Mouse (Mus musculus) CH12.LX (cell line): ENCODE results near the gene Gsto1.
"Not testable (repeated sequence)": the region's sequence is repeated elsewhere in the genome, so short reads cannot be mapped to it uniquely, and the experiment has no call there.

Source experiments
- CHD1 ChIP-seq: IDR thresholded peaks from 2 replicates; pipeline ENCODE4 v1.6.1; 2012; ENCODE audit warnings: low read depth, low read length, improper control_type of control experiment, inconsistent platforms
- CTCF ChIP-seq, 2 experiments: IDR thresholded peaks in 1 of 2; conservative IDR thresholded peaks in 1 of 2; 2 replicates each; pipeline ENCODE4 v1.5.1; 2011 to 2012; ENCODE audit warnings: low read depth in 2 of 2, low read length in 2 of 2, improper control_type of control experiment in 1 of 2, inconsistent platforms in 1 of 2, mild to moderate bottlenecking in 1 of 2, moderate library complexity in 1 of 2
- ETS1 ChIP-seq: conservative IDR thresholded peaks from 2 replicates; pipeline ENCODE4 v1.6.1; 2012; ENCODE audit warnings: low read depth, mild to moderate bottlenecking, inconsistent platforms, low read length, improper control_type of control experiment, moderate library complexity
- HCFC1 ChIP-seq: IDR thresholded peaks from 2 replicates; pipeline ENCODE4 v1.6.1; 2012; ENCODE audit warnings: low read depth, mild to moderate bottlenecking, inconsistent platforms, low read length, improper control_type of control experiment
- POLR2A ChIP-seq: IDR thresholded peaks from 2 replicates; pipeline ENCODE4 v1.6.1; 2011; ENCODE audit warnings: low read depth, mild to moderate bottlenecking, improper control_type of control experiment, low read length
- TBP ChIP-seq: conservative IDR thresholded peaks from 2 replicates; pipeline ENCODE4 v1.6.1; 2011; ENCODE audit warnings: low read depth, low read length, improper control_type of control experiment

- not testable (repeated sequence) for TF ChIP-seq CHD1; HCFC1; ETS1; CTCF (conservative IDR thresholded peaks at IDR 0.05 in 1 of 2, IDR thresholded peaks at IDR 0.05 in 1 of 2; ENCODE audit: low read depth in 2 of 2, low read length in 2 of 2); POLR2A; TBP
Observed at GRCm38 (mm10) chr19:47841234-47841633, 13.5 kb upstream of the Gsto1 start.
